Mouse (Mus musculus): Measurements from ENCODE around the gene Clec10a. TPM values are rescaled to one million over a fixed set of nuclear protein-coding genes. Genes with fewer than 3 reads are reported as not detected.
A peak's percentile ranks its signal among the peaks of the same experiment; 100 is the strongest.

Gene Clec10a
- polyA plus RNA-seq, 1 experiment from 2014 or later: 1.4 TPM

- Histone ChIP-seq H3K27ac (ENCODE audit: low read depth, low read length) (no peak overlapping the region), H3K9me3 (ENCODE audit: control insufficient read depth, low read length) (no peaks in the 10 kb centered on the region), H3K4me3 (ENCODE audit: low read depth, low read length) (no peak overlapping the region), H3K4me2 (replicated peaks; ENCODE audit: low read depth, low read length) (no peak overlapping the region), H3K27me3 (ENCODE audit: control insufficient read depth, insufficient read depth, low read length) (no peaks in the 10 kb centered on the region), H3K9ac (ENCODE audit: low read depth, low read length) (no peak overlapping the region), H3K36me3 (ENCODE audit: control insufficient read depth, insufficient read depth, low read length) (no peaks in the 10 kb centered on the region), H3K4me1 (replicated peaks; ENCODE audit: control insufficient read depth, insufficient read depth, low read length) (no peaks in the 10 kb centered on the region)
- WGBS: 84% methylated on average over 4 of the region's 4 CpGs
- ATAC-seq (ENCODE audit: low FRiP score) (no peak), DNase-seq (ENCODE audit: low spot score) (no peak)
Observed at GRCm38 (mm10) chr11:70174491-70174890, 18.5 kb downstream of the Clec10a start.

DNA sequence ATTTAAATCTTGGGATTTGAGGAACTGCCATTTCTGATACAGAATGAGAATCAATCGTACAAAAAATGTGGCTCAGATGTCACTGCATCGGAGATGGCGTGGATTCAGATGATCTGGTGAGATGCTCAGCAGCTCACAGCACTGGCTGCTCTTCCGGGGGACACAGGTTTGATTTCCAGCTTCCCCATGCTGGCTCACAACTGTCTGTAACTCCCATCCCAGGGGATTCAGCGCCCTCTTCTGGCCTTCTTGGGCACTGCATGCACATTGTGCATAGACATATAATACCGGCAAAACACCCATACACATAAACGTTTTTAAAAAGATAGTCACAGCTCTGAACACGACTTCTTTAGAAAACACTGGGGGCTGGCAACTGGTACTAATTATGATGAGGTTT is 21.6 kb downstream of the Clec10a start:
- Histone ChIP-seq H3K4me3 (ENCODE audit: low read depth, low read length) (no peak overlapping the region), H3K36me3 (ENCODE audit: control insufficient read depth, insufficient read depth, low read length) (no peaks in the 10 kb centered on the region), H3K4me2 (replicated peaks; ENCODE audit: low read depth, low read length) (no peak overlapping the region), H3K27ac (ENCODE audit: low read depth, low read length) (no peak overlapping the region), H3K27me3 (ENCODE audit: control insufficient read depth, insufficient read depth, low read length) (no peaks in the 10 kb centered on the region), H3K9me3 (ENCODE audit: control insufficient read depth, low read length) (no peaks in the 10 kb centered on the region), H3K9ac (ENCODE audit: low read depth, low read length) (no peak overlapping the region), H3K4me1 (replicated peaks; ENCODE audit: control insufficient read depth, insufficient read depth, low read length) (no peaks in the 10 kb centered on the region)
- ATAC-seq (ENCODE audit: low FRiP score): no peak
- peak; percentile 25 for DNase-seq (ENCODE audit: low spot score)
- WGBS: 73% methylated on average over 8 of the region's 8 CpGs

DNA sequence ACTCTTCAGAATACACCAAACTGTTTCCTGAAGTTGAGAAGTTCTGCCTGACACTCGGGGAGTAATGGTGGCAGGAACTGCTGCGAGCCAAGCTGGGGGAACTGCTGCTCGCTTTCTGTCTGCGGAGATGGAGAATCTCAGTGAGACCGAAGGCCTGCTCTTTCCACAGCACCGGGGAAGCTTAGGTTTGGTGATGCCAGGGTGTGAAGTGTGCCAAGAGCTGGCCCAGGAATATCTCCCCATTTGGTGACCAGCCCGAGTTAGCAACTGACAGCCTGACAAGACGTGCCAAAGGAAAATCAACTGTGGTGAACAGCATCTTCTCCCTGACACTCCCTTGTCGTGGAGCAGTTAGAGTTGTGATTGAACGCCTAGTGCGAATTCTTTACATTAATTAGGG is 22.3 kb downstream of the Clec10a start:
- 88% methylated on average over 11 of the region's 11 CpGs for WGBS
- Histone ChIP-seq H3K4me3 (ENCODE audit: low read depth, low read length) (no peak overlapping the region), H3K36me3 (ENCODE audit: control insufficient read depth, insufficient read depth, low read length) (no peaks in the 10 kb centered on the region), H3K4me1 (replicated peaks; ENCODE audit: control insufficient read depth, insufficient read depth, low read length) (no peaks in the 10 kb centered on the region), H3K27me3 (ENCODE audit: control insufficient read depth, insufficient read depth, low read length) (no peaks in the 10 kb centered on the region), H3K27ac (ENCODE audit: low read depth, low read length) (no peak overlapping the region), H3K4me2 (replicated peaks; ENCODE audit: low read depth, low read length) (no peak overlapping the region), H3K9me3 (ENCODE audit: control insufficient read depth, low read length) (no peaks in the 10 kb centered on the region), H3K9ac (ENCODE audit: low read depth, low read length) (no peak overlapping the region)
- DNase-seq (ENCODE audit: low spot score) (no peak), ATAC-seq (ENCODE audit: low FRiP score) (no peak)

DNA sequence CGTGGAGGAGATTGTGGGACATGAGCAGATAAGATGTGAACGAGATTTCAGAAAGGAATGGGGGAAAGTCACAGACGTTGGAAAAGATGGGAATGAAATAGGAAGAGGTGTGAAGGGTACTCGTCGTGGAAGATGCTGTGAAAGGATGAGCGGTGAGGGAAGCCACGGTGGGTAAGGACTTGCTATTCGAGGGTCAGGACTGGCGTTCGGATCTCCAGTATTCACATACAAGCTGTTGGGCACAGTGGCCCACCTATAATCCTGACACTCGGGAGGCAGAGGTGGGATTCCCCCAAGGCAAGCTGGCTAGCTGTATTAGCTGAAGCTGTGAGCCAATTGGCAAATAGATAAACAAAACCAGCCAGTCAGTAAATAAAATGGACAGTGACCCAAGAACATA is 22.8 kb downstream of the Clec10a start:
- Histone ChIP-seq H3K4me2 (replicated peaks; ENCODE audit: low read depth, low read length) (no peak overlapping the region), H3K36me3 (ENCODE audit: control insufficient read depth, insufficient read depth, low read length) (no peaks in the 10 kb centered on the region), H3K9ac (ENCODE audit: low read depth, low read length) (no peak overlapping the region), H3K4me3 (ENCODE audit: low read depth, low read length) (no peak overlapping the region), H3K9me3 (ENCODE audit: control insufficient read depth, low read length) (no peaks in the 10 kb centered on the region), H3K4me1 (replicated peaks; ENCODE audit: control insufficient read depth, insufficient read depth, low read length) (no peaks in the 10 kb centered on the region), H3K27me3 (ENCODE audit: control insufficient read depth, insufficient read depth, low read length) (no peaks in the 10 kb centered on the region), H3K27ac (ENCODE audit: low read depth, low read length) (no peak overlapping the region)
- ATAC-seq (ENCODE audit: low FRiP score) (no peak), DNase-seq (ENCODE audit: low spot score) (no peak)
- 84% methylated on average over 11 of the region's 11 CpGs for WGBS

- H3K4me1 ChIP-seq (replicated peaks; ENCODE audit: control insufficient read depth, insufficient read depth, low read length): no peaks in the 10 kb centered on the region
- H3K36me3 ChIP-seq (ENCODE audit: control insufficient read depth, insufficient read depth, low read length): no peaks in the 10 kb centered on the region
- WGBS: 43% methylated on average over 14 of the region's 14 CpGs
- no peaks in the 10 kb centered on the region for H3K9me3 ChIP-seq (ENCODE audit: control insufficient read depth, low read length)
- H3K4me3 ChIP-seq (ENCODE audit: low read depth, low read length): no peak overlapping the region
- H3K4me2 ChIP-seq (replicated peaks; ENCODE audit: low read depth, low read length): no peak overlapping the region
- H3K9ac ChIP-seq (ENCODE audit: low read depth, low read length): no peak overlapping the region
- H3K27ac ChIP-seq (ENCODE audit: low read depth, low read length): no peak overlapping the region
- peak; percentile 51 for DNase-seq (ENCODE audit: low spot score)
- no peak for ATAC-seq (ENCODE audit: low FRiP score)
- H3K27me3 ChIP-seq (ENCODE audit: control insufficient read depth, insufficient read depth, low read length): no peaks in the 10 kb centered on the region
Observed at GRCm38 (mm10) chr11:70179401-70179800, 23.4 kb downstream of the Clec10a start.

DNA sequence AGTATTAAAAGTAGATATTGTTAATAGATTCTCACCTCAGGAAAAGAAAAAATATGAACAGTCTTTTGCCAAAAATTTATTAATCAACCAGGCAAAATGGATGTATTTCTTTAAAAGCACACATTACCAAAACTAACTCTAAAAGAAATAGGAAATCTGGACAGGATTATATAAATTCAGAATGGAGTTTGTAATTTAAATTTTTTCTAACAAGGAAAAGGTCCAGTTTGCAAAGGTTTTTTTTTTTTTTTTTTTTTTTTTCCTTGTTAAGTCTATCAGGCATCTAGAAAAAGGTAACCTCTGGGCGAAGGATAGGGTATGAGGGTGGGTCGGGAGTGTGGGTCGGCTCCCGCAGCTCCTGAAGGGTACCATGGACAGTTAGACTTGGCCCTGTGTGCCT is 24.5 kb downstream of the Clec10a start:
- Histone ChIP-seq H3K27ac (ENCODE audit: low read depth, low read length) (no peak overlapping the region), H3K9me3 (ENCODE audit: control insufficient read depth, low read length) (no peaks in the 10 kb centered on the region), H3K4me1 (replicated peaks; ENCODE audit: control insufficient read depth, insufficient read depth, low read length) (no peaks in the 10 kb centered on the region), H3K4me2 (replicated peaks; ENCODE audit: low read depth, low read length) (no peak overlapping the region), H3K4me3 (ENCODE audit: low read depth, low read length) (no peak overlapping the region), H3K9ac (ENCODE audit: low read depth, low read length) (no peak overlapping the region), H3K36me3 (ENCODE audit: control insufficient read depth, insufficient read depth, low read length) (no peaks in the 10 kb centered on the region), H3K27me3 (ENCODE audit: control insufficient read depth, insufficient read depth, low read length) (no peaks in the 10 kb centered on the region)
- WGBS: 94% methylated on average over 4 of the region's 4 CpGs
- DNase-seq (ENCODE audit: low spot score) (no peak), ATAC-seq (ENCODE audit: low FRiP score) (no peak)

- no peaks in the 10 kb centered on the region for H3K9me3 ChIP-seq (ENCODE audit: control insufficient read depth, low read length)
- no peaks in the 10 kb centered on the region for H3K4me1 ChIP-seq (replicated peaks; ENCODE audit: control insufficient read depth, insufficient read depth, low read length)
- H3K36me3 ChIP-seq (ENCODE audit: control insufficient read depth, insufficient read depth, low read length): no peaks in the 10 kb centered on the region
- DNase-seq (ENCODE audit: low spot score) (no peak), ATAC-seq (ENCODE audit: low FRiP score) (no peak)
- WGBS: 80% methylated on average over 7 of the region's 7 CpGs
- H3K27ac ChIP-seq (ENCODE audit: low read depth, low read length): no peak overlapping the region
- H3K9ac ChIP-seq (ENCODE audit: low read depth, low read length): no peak overlapping the region
- no peak overlapping the region for H3K4me2 ChIP-seq (replicated peaks; ENCODE audit: low read depth, low read length)
- H3K27me3 ChIP-seq (ENCODE audit: control insufficient read depth, insufficient read depth, low read length): no peaks in the 10 kb centered on the region
- H3K4me3 ChIP-seq (ENCODE audit: low read depth, low read length): no peak overlapping the region
Observed at GRCm38 (mm10) chr11:70185120-70185519, 29.1 kb downstream of the Clec10a start.

DNA sequence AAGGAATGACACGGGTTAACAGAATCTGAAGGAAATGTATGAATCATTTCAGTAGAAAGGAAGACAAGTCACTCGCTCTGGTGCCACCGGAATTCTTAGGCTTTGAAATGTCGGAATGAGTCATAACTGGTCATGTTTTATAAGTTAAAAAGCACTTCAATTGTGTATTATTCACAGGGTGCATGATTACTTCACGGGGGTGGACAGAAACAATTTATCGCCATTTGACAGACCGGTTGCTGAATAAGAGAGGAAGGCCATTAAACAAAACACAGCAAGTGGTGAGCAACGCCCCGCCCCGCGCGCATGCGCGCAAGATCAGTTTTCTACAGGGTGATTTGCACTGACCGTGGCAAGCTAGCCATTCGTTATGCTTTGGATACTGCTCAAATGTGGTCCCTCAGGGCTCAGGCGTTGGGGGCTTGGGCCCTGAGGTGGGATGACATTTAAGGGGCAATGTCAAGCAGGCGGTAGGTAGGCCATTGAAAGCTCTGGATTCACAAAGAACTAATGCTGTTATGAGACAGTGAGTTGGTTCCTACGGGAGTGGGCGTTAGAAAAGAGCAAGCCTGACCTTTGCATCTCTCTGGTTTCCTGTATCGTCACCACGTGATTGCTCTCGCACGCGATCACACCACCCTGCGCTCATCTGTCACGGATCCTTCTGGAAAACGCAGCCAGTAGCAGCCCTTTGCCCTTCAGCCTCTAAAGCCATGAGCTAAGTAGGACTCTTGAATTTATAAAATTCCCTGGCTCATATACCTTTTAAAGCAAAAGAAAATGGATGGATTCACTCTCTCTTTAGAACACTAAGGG is 33.5 kb downstream of the Clec10a start:
- Histone ChIP-seq H3K27me3 (ENCODE audit: control insufficient read depth, insufficient read depth, low read length) (no peaks in the 10 kb centered on the region), H3K27ac (ENCODE audit: low read depth, low read length) (no peak overlapping the region), H3K4me1 (replicated peaks; ENCODE audit: control insufficient read depth, insufficient read depth, low read length) (no peaks in the 10 kb centered on the region), H3K4me3 (ENCODE audit: low read depth, low read length) (no peak overlapping the region), H3K36me3 (ENCODE audit: control insufficient read depth, insufficient read depth, low read length) (no peaks in the 10 kb centered on the region), H3K9me3 (ENCODE audit: control insufficient read depth, low read length) (no peaks in the 10 kb centered on the region), H3K4me2 (replicated peaks; ENCODE audit: low read depth, low read length) (no peak overlapping the region), H3K9ac (ENCODE audit: low read depth, low read length) (no peak overlapping the region)
- DNase-seq (ENCODE audit: low spot score) (no peak), ATAC-seq (ENCODE audit: low FRiP score) (no peak)
- 80% methylated on average over 28 of the region's 28 CpGs for WGBS

GRCm38 (mm10) chr11:70191188-70191587 is 35.2 kb downstream of the Clec10a start:
- Histone ChIP-seq H3K4me2 (replicated peaks; ENCODE audit: low read depth, low read length) (no peak overlapping the region), H3K27me3 (ENCODE audit: control insufficient read depth, insufficient read depth, low read length) (no peaks in the 10 kb centered on the region), H3K4me3 (ENCODE audit: low read depth, low read length) (no peak overlapping the region), H3K9me3 (ENCODE audit: control insufficient read depth, low read length) (no peaks in the 10 kb centered on the region), H3K9ac (ENCODE audit: low read depth, low read length) (no peak overlapping the region), H3K4me1 (replicated peaks; ENCODE audit: control insufficient read depth, insufficient read depth, low read length) (no peaks in the 10 kb centered on the region), H3K27ac (ENCODE audit: low read depth, low read length) (no peak overlapping the region), H3K36me3 (ENCODE audit: control insufficient read depth, insufficient read depth, low read length) (no peaks in the 10 kb centered on the region)
- ATAC-seq (ENCODE audit: low FRiP score) (no peak), DNase-seq (ENCODE audit: low spot score) (no peak)
- WGBS: 94% methylated on average over 6 of the region's 6 CpGs
